Mouse (Mus musculus): ENCODE results near the gene Ddx17.

The Ddx17 gene

DNA sequence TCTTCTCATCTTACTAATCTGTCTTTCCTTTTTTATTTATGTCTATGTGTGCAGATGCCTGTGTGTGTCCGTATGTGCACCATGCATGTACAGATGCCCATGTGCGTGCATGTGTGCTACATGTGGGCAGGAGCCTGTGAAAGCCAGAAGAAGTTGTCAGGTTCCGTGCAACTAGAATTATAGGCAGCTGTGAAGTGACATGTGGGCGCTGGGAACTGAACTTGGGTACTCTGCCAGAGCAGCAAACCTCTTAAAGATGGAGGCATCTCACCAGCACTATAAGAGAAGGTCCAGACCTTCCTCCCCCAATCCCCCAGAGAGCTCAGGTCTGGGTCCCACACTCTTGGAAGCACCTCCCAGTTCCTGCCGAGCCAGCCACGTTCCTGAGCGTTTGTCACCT lies 40.1 kb downstream of the Ddx17 start:
- no peak for TF ChIP-seq GATA4 (IDR thresholded peaks at IDR 0.05; ENCODE audit: insufficient replicate concordance, low read length)

DNA sequence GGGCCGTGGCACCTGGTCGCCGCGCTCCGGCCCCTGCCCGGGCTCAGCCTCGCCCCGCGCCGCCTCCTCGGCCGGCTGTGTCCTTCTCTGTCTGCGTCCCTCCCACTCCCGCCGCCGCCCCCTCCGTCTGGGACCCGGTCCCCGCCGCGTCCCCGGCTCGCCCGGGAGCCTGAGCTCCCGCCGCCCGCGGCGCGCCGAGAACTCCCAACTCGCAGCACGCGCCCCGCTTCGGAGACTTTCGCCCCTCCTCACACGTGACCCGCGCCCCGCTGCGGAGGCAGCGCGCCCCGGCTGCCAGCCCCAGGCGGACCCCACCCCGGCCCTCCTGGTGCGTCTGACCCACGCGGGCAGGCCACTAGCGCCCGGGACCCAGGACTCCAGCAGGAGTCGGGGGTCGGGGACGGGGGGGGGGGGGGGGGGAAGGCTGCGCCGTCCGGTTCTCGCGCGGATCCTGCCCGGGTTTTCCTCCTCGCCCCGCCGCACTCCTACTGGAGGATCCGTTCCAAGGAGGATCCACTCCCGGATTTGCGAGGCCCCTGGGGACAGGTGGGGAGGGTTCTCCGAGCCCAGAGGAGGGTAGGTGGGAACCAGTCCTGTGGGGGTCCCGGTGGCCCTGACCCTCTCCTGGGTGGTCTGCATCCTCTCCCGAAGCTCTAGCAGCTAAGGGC lies 40.8 kb downstream of the Ddx17 start:
- TF ChIP-seq GATA4 (IDR thresholded peaks at IDR 0.05; ENCODE audit: insufficient replicate concordance, low read length): no peak

- TF ChIP-seq GATA4 (IDR thresholded peaks at IDR 0.05; ENCODE audit: insufficient replicate concordance, low read length): no peak
Measured at GRCm38 (mm10) chr15:79504707-79505452, 41.7 kb downstream of the Ddx17 start, which contains the start of gene Kcnj4. TSS of gene Kcnj4 (minus strand) at chr15:79505241.

DNA sequence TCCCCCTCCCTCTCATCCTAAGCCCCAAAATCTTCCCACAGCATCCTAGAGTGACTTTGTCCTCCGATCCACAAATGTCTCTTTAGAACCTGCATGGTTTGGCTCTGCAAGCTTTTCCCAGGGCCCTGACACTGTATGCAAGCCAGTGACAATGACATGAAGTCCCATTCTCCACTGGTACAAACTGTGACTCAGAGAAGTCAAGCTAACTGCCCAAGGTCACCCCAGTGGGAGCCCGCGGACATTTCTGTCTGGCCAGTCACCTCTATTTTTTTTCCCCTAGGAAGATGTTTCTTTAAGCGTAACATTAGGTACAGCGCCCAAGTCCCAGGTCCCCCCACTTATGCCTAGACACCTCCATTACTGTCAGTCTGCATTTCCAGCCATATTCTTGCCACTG lies 43.1 kb downstream of the Ddx17 start:
- TF ChIP-seq GATA4 (IDR thresholded peaks at IDR 0.05; ENCODE audit: insufficient replicate concordance, low read length): no peak

DNA sequence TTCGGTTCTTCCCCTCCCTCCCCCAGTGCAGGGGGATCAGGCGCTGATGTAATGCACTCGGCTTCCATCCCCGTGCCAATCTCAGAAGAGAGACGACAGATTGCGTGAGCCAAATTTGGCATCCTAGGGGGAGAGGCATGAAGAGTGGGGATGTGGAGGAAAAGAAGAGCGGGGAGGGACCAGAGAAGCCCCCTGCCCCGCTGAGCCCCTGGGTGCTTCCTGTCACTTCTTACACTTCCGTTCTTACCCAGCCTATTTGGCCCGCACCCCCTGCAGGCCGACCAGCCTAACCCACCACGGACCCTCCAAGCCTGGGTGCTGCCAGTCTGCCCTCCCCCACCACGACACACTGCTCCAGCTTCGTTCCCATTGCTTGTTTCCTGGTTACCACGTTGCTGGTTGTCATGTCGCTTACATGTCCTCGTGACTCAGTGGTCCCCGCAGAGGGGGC lies 43.6 kb downstream of the Ddx17 start:
- no peak for TF ChIP-seq GATA4 (IDR thresholded peaks at IDR 0.05; ENCODE audit: insufficient replicate concordance, low read length)

DNA sequence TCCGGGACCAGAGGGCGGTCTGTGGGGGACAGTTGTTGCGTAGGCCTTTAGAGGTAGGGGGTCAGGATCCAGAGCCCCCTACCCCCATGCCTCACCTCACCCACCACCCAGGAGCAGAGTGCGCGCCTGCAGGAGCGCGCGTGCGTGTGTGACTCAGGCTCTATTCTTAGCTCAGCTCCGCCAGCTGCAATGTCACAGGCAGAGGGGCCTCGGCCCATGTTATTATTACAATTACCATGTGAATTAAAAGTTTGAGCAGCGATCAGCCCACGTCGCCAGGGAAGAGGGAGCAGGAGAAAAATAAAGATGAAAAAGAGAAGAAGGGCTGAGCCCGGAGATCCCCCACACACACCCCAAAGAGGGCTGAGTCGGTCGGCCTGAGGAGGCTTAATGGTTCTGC lies 46.4 kb downstream of the Ddx17 start:
- no peak for TF ChIP-seq GATA4 (IDR thresholded peaks at IDR 0.05; ENCODE audit: insufficient replicate concordance, low read length)

DNA sequence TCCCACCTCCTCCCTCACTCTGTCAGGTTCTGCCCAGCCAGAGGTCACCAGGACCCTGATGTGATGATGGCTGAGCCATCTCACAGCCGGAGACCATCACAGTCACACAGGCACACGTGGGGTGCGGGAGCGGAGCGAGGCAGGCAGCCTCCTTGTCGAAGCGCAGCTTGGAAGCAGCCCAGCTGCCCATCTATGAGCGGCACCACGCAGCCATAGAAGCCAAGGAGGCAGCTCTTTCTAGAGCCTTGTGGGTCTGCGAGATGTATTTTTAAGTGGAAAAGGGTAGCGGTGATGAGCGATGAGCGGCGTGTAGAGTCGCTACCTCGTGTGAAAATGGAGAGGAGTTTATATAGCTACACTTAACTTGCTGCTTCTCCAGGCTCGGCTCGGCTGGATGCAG lies 53.0 kb downstream of the Ddx17 start:
- no peak for TF ChIP-seq GATA4 (IDR thresholded peaks at IDR 0.05; ENCODE audit: insufficient replicate concordance, low read length)

GRCm38 (mm10) chr15:79489463-79489862 lies 57.1 kb downstream of the Ddx17 start:
- TF ChIP-seq GATA4 (IDR thresholded peaks at IDR 0.05; ENCODE audit: insufficient replicate concordance, low read length): no peak

DNA sequence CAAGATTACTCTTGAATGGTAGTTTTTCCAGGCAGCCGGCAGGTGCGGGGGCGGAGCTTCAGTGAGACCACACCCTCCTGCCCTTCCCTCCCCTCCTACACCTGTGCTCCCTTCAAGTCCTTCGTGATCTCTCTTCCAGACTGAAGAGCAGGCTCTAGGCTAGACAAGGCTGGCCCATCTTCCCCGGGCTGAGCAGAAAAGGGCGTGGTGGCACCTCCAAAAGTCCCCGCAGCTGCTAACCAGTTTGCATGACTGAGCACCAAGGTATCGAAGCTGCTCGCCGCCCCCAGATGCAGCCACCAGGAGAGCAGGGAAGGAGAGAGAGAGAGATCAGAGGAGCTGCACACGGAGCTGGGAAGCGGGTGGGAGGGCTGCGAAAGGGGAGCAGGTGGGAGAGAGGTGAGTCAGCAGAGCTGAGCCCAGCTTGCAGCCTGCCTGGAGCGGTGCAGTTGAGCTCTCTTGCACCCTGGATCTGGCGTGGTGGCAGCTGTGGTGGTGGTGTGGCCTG lies 65.3 kb downstream of the Ddx17 start:
- no peak for TF ChIP-seq GATA4 (IDR thresholded peaks at IDR 0.05; ENCODE audit: insufficient replicate concordance, low read length)

All from liver, adult (tissue).